Mouse (Mus musculus): ENCODE results near the gene Plxdc2. TPM values are rescaled to one million over a fixed set of nuclear protein-coding genes. Genes with fewer than 3 reads are reported as not detected.

Gene Plxdc2
- polyA plus RNA-seq, 1 experiment, result 0.29 TPM

GRCm38 (mm10) chr2:16452080-16452479 lies 96.0 kb downstream of the Plxdc2 start:
- H3ac ChIP-seq (ENCODE audit: control insufficient read depth, insufficient read length, low read depth), result no peak overlapping the region
- TF ChIP-seq CEBPB (IDR thresholded peaks at IDR 0.05; ENCODE audit: low read depth) (no peak), MAX (IDR thresholded peaks at IDR 0.05) (no peak), MYOD1 (IDR thresholded peaks at IDR 0.05; ENCODE audit: control insufficient read depth, insufficient read length, low read depth) (no peak)
- H3K36me3 ChIP-seq (ENCODE audit: control insufficient read depth, insufficient read depth), result no peaks in the 10 kb centered on the region
- H3K4me3 ChIP-seq (ENCODE audit: insufficient read depth, poor library complexity, severe bottlenecking), result no peak overlapping the region
- no peaks in the 10 kb centered on the region for H3K27me3 ChIP-seq (ENCODE audit: control insufficient read depth, insufficient read depth, insufficient read length)
- H3K79me2 ChIP-seq (ENCODE audit: control insufficient read depth, insufficient read depth), result no peaks in the 10 kb centered on the region
- H3K79me3 ChIP-seq (ENCODE audit: low read depth), result no peaks in the 10 kb centered on the region

DNA sequence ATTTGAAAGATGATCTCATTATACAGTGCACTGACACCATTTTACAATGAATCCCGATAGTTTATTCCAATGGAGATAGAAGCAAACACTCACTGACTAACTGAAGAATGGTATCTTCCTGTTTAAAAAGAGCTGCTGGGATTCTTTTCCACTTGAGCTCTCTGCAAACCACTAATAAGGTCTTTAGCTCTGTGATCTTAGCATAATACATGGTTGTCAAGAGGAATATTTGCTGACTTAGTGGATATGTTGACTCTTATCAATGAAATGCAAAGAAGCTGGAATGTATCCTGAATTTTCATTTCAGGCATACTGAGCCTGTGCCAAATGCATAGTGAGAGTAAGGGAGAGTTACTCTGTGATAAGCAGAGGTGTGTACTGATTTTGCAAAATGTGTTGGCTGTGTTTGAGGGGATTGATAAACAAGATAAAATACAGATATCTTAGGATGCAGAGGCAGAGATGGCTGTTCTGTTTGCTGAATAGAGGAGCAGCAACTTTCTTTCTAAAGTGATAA lies 100.2 kb downstream of the Plxdc2 start:
- no peak overlapping the region for H3K4me3 ChIP-seq (ENCODE audit: insufficient read depth, poor library complexity, severe bottlenecking)
- H3K36me3 ChIP-seq (ENCODE audit: control insufficient read depth, insufficient read depth), result no peaks in the 10 kb centered on the region
- H3K79me3 ChIP-seq (ENCODE audit: low read depth), result no peaks in the 10 kb centered on the region
- no peak overlapping the region for H3ac ChIP-seq (ENCODE audit: control insufficient read depth, insufficient read length, low read depth)
- TF ChIP-seq USF1 (IDR thresholded peaks at IDR 0.05; ENCODE audit: low read depth), result no peak
- no peak for TF ChIP-seq MYOD1 (IDR thresholded peaks at IDR 0.05; ENCODE audit: control insufficient read depth, insufficient read length, low read depth)
- no peak for TF ChIP-seq MYOG (IDR thresholded peaks at IDR 0.05; ENCODE audit: control insufficient read depth, extremely low read depth, insufficient read length)
- TF ChIP-seq CEBPB (IDR thresholded peaks at IDR 0.05; ENCODE audit: low read depth), result no peak
- TF ChIP-seq MAX (IDR thresholded peaks at IDR 0.05), result no peak
- no peak for TF ChIP-seq FOSL1 (IDR thresholded peaks at IDR 0.05; ENCODE audit: insufficient read depth, low read length, poor library complexity, severe bottlenecking)
- TF ChIP-seq CTCF (IDR thresholded peaks at IDR 0.05; ENCODE audit: control insufficient read depth, insufficient read depth, insufficient read length), result no peak
- no peaks in the 10 kb centered on the region for H3K79me2 ChIP-seq (ENCODE audit: control insufficient read depth, insufficient read depth)
- H3K27me3 ChIP-seq (ENCODE audit: control insufficient read depth, insufficient read depth, insufficient read length), result no peaks in the 10 kb centered on the region

DNA sequence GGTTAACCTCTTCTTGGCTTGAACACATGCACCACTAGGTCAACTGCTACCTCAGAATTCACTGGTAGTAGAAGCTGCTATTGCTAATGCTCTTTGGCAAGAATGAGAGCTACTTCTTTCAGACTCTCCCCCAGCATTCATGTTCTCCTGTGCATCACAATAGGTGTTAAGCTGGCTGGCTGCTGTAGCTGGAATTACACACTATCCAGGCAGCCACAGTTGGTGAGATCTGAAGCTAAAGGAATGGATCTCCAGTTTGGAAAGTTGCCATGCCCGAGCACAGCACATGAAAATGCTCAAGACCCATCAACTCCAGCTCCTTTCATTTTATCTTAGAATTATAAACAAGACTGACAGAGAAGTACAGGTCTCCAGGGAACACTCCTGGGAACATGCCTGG lies 103.4 kb downstream of the Plxdc2 start:
- Histone ChIP-seq H3K4me3 (ENCODE audit: insufficient read depth, poor library complexity, severe bottlenecking) (no peak overlapping the region), H3K27me3 (ENCODE audit: control insufficient read depth, insufficient read depth, insufficient read length) (no peaks in the 10 kb centered on the region), H3K79me2 (ENCODE audit: control insufficient read depth, insufficient read depth) (no peaks in the 10 kb centered on the region), H3K79me3 (ENCODE audit: low read depth) (no peaks in the 10 kb centered on the region), H3ac (ENCODE audit: control insufficient read depth, insufficient read length, low read depth) (no peak overlapping the region), H3K36me3 (ENCODE audit: control insufficient read depth, insufficient read depth) (no peaks in the 10 kb centered on the region)
- no peak for TF ChIP-seq USF1 (IDR thresholded peaks at IDR 0.05; ENCODE audit: low read depth)
- TF ChIP-seq CTCF (IDR thresholded peaks at IDR 0.05; ENCODE audit: control insufficient read depth, insufficient read depth, insufficient read length), result no peak
- no peak for TF ChIP-seq FOSL1 (IDR thresholded peaks at IDR 0.05; ENCODE audit: insufficient read depth, low read length, poor library complexity, severe bottlenecking)
- TF ChIP-seq MYOG (IDR thresholded peaks at IDR 0.05; ENCODE audit: control insufficient read depth, extremely low read depth, insufficient read length), result no peak
- TF ChIP-seq CEBPB (IDR thresholded peaks at IDR 0.05; ENCODE audit: low read depth), result no peak
- no peak for TF ChIP-seq MAX (IDR thresholded peaks at IDR 0.05)
- TF ChIP-seq MYOD1 (IDR thresholded peaks at IDR 0.05; ENCODE audit: control insufficient read depth, insufficient read length, low read depth), result no peak

GRCm38 (mm10) chr2:16470099-16470498 lies 114.0 kb downstream of the Plxdc2 start:
- Histone ChIP-seq H3K27me3 (ENCODE audit: control insufficient read depth, insufficient read depth, insufficient read length) (no peaks in the 10 kb centered on the region), H3K4me3 (ENCODE audit: insufficient read depth, poor library complexity, severe bottlenecking) (no peak overlapping the region), H3K79me2 (ENCODE audit: control insufficient read depth, insufficient read depth) (no peaks in the 10 kb centered on the region), H3K36me3 (ENCODE audit: control insufficient read depth, insufficient read depth) (no peaks in the 10 kb centered on the region), H3K79me3 (ENCODE audit: low read depth) (no peaks in the 10 kb centered on the region), H3ac (ENCODE audit: control insufficient read depth, insufficient read length, low read depth) (no peak overlapping the region)
- TF ChIP-seq USF1 (IDR thresholded peaks at IDR 0.05; ENCODE audit: low read depth) (no peak), CEBPB (IDR thresholded peaks at IDR 0.05; ENCODE audit: low read depth) (no peak), CTCF (IDR thresholded peaks at IDR 0.05; ENCODE audit: control insufficient read depth, insufficient read depth, insufficient read length) (no peak), FOSL1 (IDR thresholded peaks at IDR 0.05; ENCODE audit: insufficient read depth, low read length, poor library complexity, severe bottlenecking) (no peak), MAX (IDR thresholded peaks at IDR 0.05) (no peak), MYOG (IDR thresholded peaks at IDR 0.05; ENCODE audit: control insufficient read depth, extremely low read depth, insufficient read length) (no peak), MYOD1 (IDR thresholded peaks at IDR 0.05; ENCODE audit: control insufficient read depth, insufficient read length, low read depth) (no peak)

- no peak for TF ChIP-seq CTCF (IDR thresholded peaks at IDR 0.05; ENCODE audit: control insufficient read depth, insufficient read depth, insufficient read length)
- TF ChIP-seq USF1 (IDR thresholded peaks at IDR 0.05; ENCODE audit: low read depth), result no peak
- no peak for TF ChIP-seq MYOG (IDR thresholded peaks at IDR 0.05; ENCODE audit: control insufficient read depth, extremely low read depth, insufficient read length)
- peak; percentile 35 for TF ChIP-seq MAX (IDR thresholded peaks at IDR 0.05)
- TF ChIP-seq MYOD1 (IDR thresholded peaks at IDR 0.05; ENCODE audit: control insufficient read depth, insufficient read length, low read depth), result peak; percentile 87
- TF ChIP-seq FOSL1 (IDR thresholded peaks at IDR 0.05; ENCODE audit: insufficient read depth, low read length, poor library complexity, severe bottlenecking), result no peak
Observed at GRCm38 (mm10) chr2:16483943-16484342, 127.8 kb downstream of the Plxdc2 start.

GRCm38 (mm10) chr2:16485970-16486369 lies 129.9 kb downstream of the Plxdc2 start:
- Histone ChIP-seq H3K36me3 (ENCODE audit: control insufficient read depth, insufficient read depth) (no peaks in the 10 kb centered on the region), H3K79me3 (ENCODE audit: low read depth) (no peaks in the 10 kb centered on the region), H3K79me2 (ENCODE audit: control insufficient read depth, insufficient read depth) (no peaks in the 10 kb centered on the region), H3K27me3 (ENCODE audit: control insufficient read depth, insufficient read depth, insufficient read length) (no peaks in the 10 kb centered on the region), H3K4me3 (ENCODE audit: insufficient read depth, poor library complexity, severe bottlenecking) (no peak overlapping the region), H3ac (ENCODE audit: control insufficient read depth, insufficient read length, low read depth) (no peak overlapping the region)
- TF ChIP-seq FOSL1 (IDR thresholded peaks at IDR 0.05; ENCODE audit: insufficient read depth, low read length, poor library complexity, severe bottlenecking) (no peak), MYOG (IDR thresholded peaks at IDR 0.05; ENCODE audit: control insufficient read depth, extremely low read depth, insufficient read length) (no peak), MAX (IDR thresholded peaks at IDR 0.05) (no peak), USF1 (IDR thresholded peaks at IDR 0.05; ENCODE audit: low read depth) (no peak), CEBPB (IDR thresholded peaks at IDR 0.05; ENCODE audit: low read depth) (no peak), MYOD1 (IDR thresholded peaks at IDR 0.05; ENCODE audit: control insufficient read depth, insufficient read length, low read depth) (no peak), CTCF (IDR thresholded peaks at IDR 0.05; ENCODE audit: control insufficient read depth, insufficient read depth, insufficient read length) (no peak)

More at GRCm38 (mm10) chr2:16483943-16484342, 127.8 kb downstream of the Plxdc2 start:
- Histone ChIP-seq H3K27me3 (ENCODE audit: control insufficient read depth, insufficient read depth, insufficient read length) (no peaks in the 10 kb centered on the region), H3K4me3 (ENCODE audit: insufficient read depth, poor library complexity, severe bottlenecking) (no peak overlapping the region), H3K36me3 (ENCODE audit: control insufficient read depth, insufficient read depth) (no peaks in the 10 kb centered on the region), H3K79me3 (ENCODE audit: low read depth) (no peaks in the 10 kb centered on the region), H3ac (ENCODE audit: control insufficient read depth, insufficient read length, low read depth) (no peak overlapping the region), H3K79me2 (ENCODE audit: control insufficient read depth, insufficient read depth) (no peaks in the 10 kb centered on the region)
